ENCODE assay signal across 9 mouse cellular contexts in genomic region chr10:66920761-66921684, GRCm38 (mm10).
DNase-seq lines count a peak whose midpoint lies in the region; TF ChIP-seq lines count a peak whose summit lies in the region.
"Had no signal": no experiment of that assay in that cellular context is flagged by ENCODE, and none has a peak within 500 bp of the region (broad histone marks: within the 10 kb centered on the region; RNA-seq: fewer than 3 reads in every experiment).

No protein-coding gene starts in this region.

- TF ChIP-seq POLR2A in MEL (IDR thresholded peaks at IDR 0.05; ENCODE audit: control insufficient read depth in 1 of 2, insufficient read depth in 1 of 2, low read depth in 1 of 2, low read length in 2 of 2, poor library complexity in 1 of 2) = no peak
- no peak for TF ChIP-seq POLR2A in cerebellum, adult 2 months (IDR thresholded peaks at IDR 0.05; ENCODE audit: borderline replicate concordance, insufficient read depth, low read length)
- no peak for TF ChIP-seq POLR2A in lung, adult 2 months (IDR thresholded peaks at IDR 0.05; ENCODE audit: borderline replicate concordance, extremely low read depth, low read depth, low read length)
- TF ChIP-seq POLR2A in olfactory bulb, adult 2 months (IDR thresholded peaks at IDR 0.05; ENCODE audit: insufficient read depth, low read depth, low read length) = no peak

- 10% methylated on average over 27 of the region's 27 CpGs for WGBS in cerebellum, adult 2 months
- WGBS in lung, adult 2 months = 11% methylated on average over 27 of the region's 27 CpGs
- WGBS in olfactory bulb, adult 2 months = 16% methylated on average over 27 of the region's 27 CpGs

- no peaks in the 10 kb centered on the region for H3K27me3 ChIP-seq in MEL (ENCODE audit: control insufficient read depth in 1 of 2, insufficient read depth in 2 of 2, low read length in 2 of 2)
- H3K27me3 ChIP-seq in cerebellum, adult 2 months (ENCODE audit: control insufficient read depth, insufficient read depth, low read length) = no peaks in the 10 kb centered on the region

- no peak for TF ChIP-seq RAD21 in MEL (IDR thresholded peaks at IDR 0.05; ENCODE audit: low read depth, low read length)

- peak; percentile 60 for DNase-seq in MEL (ENCODE audit: low read depth, low spot score)
- peak; percentile 88 to 89 for DNase-seq in cerebellum, adult 2 months
- DNase-seq in forelimb bud, embryonic 11.5 days (ENCODE audit: low read depth, low spot score) = peak; percentile 63
- DNase-seq in heart, postnatal 36 days = peak; percentile 94 to 95
- peak; percentile 87 to 89 for DNase-seq in layer of hippocampus, adult 2 months (ENCODE audit: low spot score in 2 of 2)
- peak; percentile 90 for DNase-seq in lung, adult 2 months
- peak; percentile 89 to 92 for DNase-seq in urinary bladder, postnatal 4 days (ENCODE audit: low spot score in 2 of 2)

- intact Hi-C loops in heart, postnatal 36 days (cut with DNase I) = no loop called here

- H3K4me3 ChIP-seq in MEL (ENCODE audit: control insufficient read depth in 1 of 2, insufficient read depth in 1 of 2, low read depth in 2 of 2, low read length in 2 of 2) = peak overlapping the region; percentile 43 to 51
- peak overlapping the region; percentile 38 for H3K4me3 ChIP-seq in cerebellum, adult 2 months (replicated peaks; ENCODE audit: insufficient read depth, low read depth, low read length)
- H3K4me3 ChIP-seq in layer of hippocampus, adult 2 months = peak overlapping the region; percentile 50
- H3K4me3 ChIP-seq in lung, adult 2 months (replicated peaks; ENCODE audit: extremely low read depth, low read depth, low read length) = peak overlapping the region; percentile 3
- 0 out of 2 replicates have a peak overlapping the region, but pooled peaks have one; percentile 1 for H3K4me3 ChIP-seq in olfactory bulb, adult 2 months (ENCODE audit: insufficient read depth, low read depth, low read length)
- H3K4me3 ChIP-seq: erythroblast, embryonic 14.5 days had no signal

- TF ChIP-seq EP300 in MEL (IDR thresholded peaks at IDR 0.05; ENCODE audit: low read depth in 1 of 2, low read length in 2 of 2) = no peak

- peaks cover 0 to 2% of the 10 kb centered on the region in 2 experiments; a peak in 2 of 4 replicates for H3K36me3 ChIP-seq in MEL (ENCODE audit: control insufficient read depth in 1 of 2, insufficient read depth in 2 of 2, low read length in 2 of 2)

- no peak overlapping the region for H3K27ac ChIP-seq in MEL (ENCODE audit: control insufficient read depth, low read depth, low read length)
- H3K27ac ChIP-seq in cerebellum, adult 2 months (ENCODE audit: insufficient read depth, low read length) = peak overlapping the region; percentile 46; the same call in 1 of the 2 replicates
- H3K27ac ChIP-seq in layer of hippocampus, adult 2 months = peak overlapping the region; percentile 90
- peak overlapping the region; percentile 98 for H3K27ac ChIP-seq in olfactory bulb, adult 2 months (ENCODE audit: insufficient read depth, low read depth, low read length)

- peaks cover 0 to 21% of the 10 kb centered on the region in 2 experiments; a peak in 3 of 4 replicates for H3K4me1 ChIP-seq in MEL (ENCODE audit: control insufficient read depth in 1 of 2, insufficient read depth in 2 of 2, low read length in 2 of 2)
- peaks cover 14% of the 10 kb centered on the region for H3K4me1 ChIP-seq in cerebellum, adult 2 months (ENCODE audit: control insufficient read depth, insufficient read depth, low read length)
- peaks cover 12% of the 10 kb centered on the region for H3K4me1 ChIP-seq in lung, adult 2 months (ENCODE audit: control insufficient read depth, insufficient read depth, low read length)
- H3K4me1 ChIP-seq in olfactory bulb, adult 2 months (ENCODE audit: control insufficient read depth, insufficient read depth, low read length) = peaks cover 25% of the 10 kb centered on the region

- H3K9ac ChIP-seq in MEL (ENCODE audit: control insufficient read depth, low read depth, low read length, poor library complexity, severe bottlenecking) = 0 out of 2 replicates have a peak overlapping the region, but pooled peaks have one; percentile 14

- no peak for TF ChIP-seq CTCF in MEL (IDR thresholded peaks at IDR 0.05 in 2 of 3, conservative IDR thresholded peaks at IDR 0.05 in 1 of 3; ENCODE audit: control insufficient read depth in 1 of 3, insufficient read depth in 1 of 3, low read depth in 2 of 3, low read length in 3 of 3, poor library complexity in 1 of 3, severe bottlenecking in 1 of 3)
- no peak for TF ChIP-seq CTCF in cerebellum, adult 2 months (IDR thresholded peaks at IDR 0.05; ENCODE audit: borderline replicate concordance, insufficient read depth, low read depth, low read length)
- no peak for TF ChIP-seq CTCF in layer of hippocampus, adult 2 months (conservative IDR thresholded peaks at IDR 0.05)
- TF ChIP-seq CTCF in lung, adult 2 months (IDR thresholded peaks at IDR 0.05; ENCODE audit: insufficient read depth, low read length) = no peak
- no peak for TF ChIP-seq CTCF in olfactory bulb, adult 2 months (IDR thresholded peaks at IDR 0.05; ENCODE audit: insufficient read depth, low read depth, low read length)

- H3K79me2 ChIP-seq in MEL (ENCODE audit: control insufficient read depth, insufficient read depth, low read length, poor library complexity) = no peaks in the 10 kb centered on the region

- H3K9me3 ChIP-seq in MEL (replicated peaks; ENCODE audit: insufficient read depth, low read length) = no peaks in the 10 kb centered on the region

TF ChIP-seq in MEL, 35 proteins besides CTCF, POLR2A, EP300 and RAD21:
- TF ChIP-seq USF1 (IDR thresholded peaks at IDR 0.05; ENCODE audit: low read depth, low read length) (no peak), TBP (IDR thresholded peaks at IDR 0.05; ENCODE audit: low read depth, low read length) (0 out of 2 replicates have a peak, but pooled peaks have one; percentile 11), ETS1 (IDR thresholded peaks at IDR 0.05; ENCODE audit: low read depth, low read length) (peak; percentile 49; the same call in 1 of the 2 replicates)
